Mouse (Mus musculus) cerebellum, postnatal 10 days (tissue): Measurements from ENCODE around the gene Sgms1.

ENCODE experiments used
- DNase-seq, 2 experiments: peaks; one replicate each; pipeline ENCODE4 v3.0.0; 2021; ENCODE audit warnings: mixed read lengths in 2 of 2

Sgms1 gene

GRCm38 (mm10) chr19:32238722-32239458, 150.6 kb downstream of the Sgms1 start:
- no peak for DNase-seq

- DNase-seq = no peak
Measured at GRCm38 (mm10) chr19:32237685-32238084, 151.8 kb downstream of the Sgms1 start.

- DNase-seq = no peak
Measured at GRCm38 (mm10) chr19:32237173-32237583, 152.3 kb downstream of the Sgms1 start.

- DNase-seq = no peak
Measured at GRCm38 (mm10) chr19:32234717-32235434, 154.6 kb downstream of the Sgms1 start.

- no peak for DNase-seq
Measured at GRCm38 (mm10) chr19:32231292-32231691, 158.2 kb downstream of the Sgms1 start.

- no peak for DNase-seq
Measured at GRCm38 (mm10) chr19:32230798-32231197, 158.7 kb downstream of the Sgms1 start.

- DNase-seq = no peak
Measured at GRCm38 (mm10) chr19:32230301-32230700, 159.2 kb downstream of the Sgms1 start.

GRCm38 (mm10) chr19:32229776-32230175, 159.7 kb downstream of the Sgms1 start:
- no peak for DNase-seq

GRCm38 (mm10) chr19:32227175-32227574, 162.3 kb downstream of the Sgms1 start:
- no peak for DNase-seq

- peak in 1 of 2 experiments; percentile 13 for DNase-seq
Measured at GRCm38 (mm10) chr19:32225097-32225490, 164.4 kb downstream of the Sgms1 start.

GRCm38 (mm10) chr19:32224318-32225096, 165.0 kb downstream of the Sgms1 start:
- no peak for DNase-seq

GRCm38 (mm10) chr19:32223751-32224174, 165.8 kb downstream of the Sgms1 start:
- DNase-seq = no peak

- DNase-seq = no peak
Measured at GRCm38 (mm10) chr19:32222083-32222482, 167.4 kb downstream of the Sgms1 start.

GRCm38 (mm10) chr19:32220991-32221390, 168.5 kb downstream of the Sgms1 start:
- peak in 1 of 2 experiments; percentile 16 for DNase-seq

GRCm38 (mm10) chr19:32216710-32217109, 172.8 kb downstream of the Sgms1 start:
- no peak for DNase-seq

- no peak for DNase-seq
Measured at GRCm38 (mm10) chr19:32214905-32215806, 174.4 kb downstream of the Sgms1 start.

GRCm38 (mm10) chr19:32213577-32213976, 175.9 kb downstream of the Sgms1 start:
- DNase-seq = no peak

GRCm38 (mm10) chr19:32211293-32211585, 178.3 kb downstream of the Sgms1 start:
- no peak for DNase-seq

- peak; percentile 38 to 50 for DNase-seq
Measured at GRCm38 (mm10) chr19:32210450-32211292, 178.8 kb downstream of the Sgms1 start.

- DNase-seq = peak; percentile 23 to 29
Measured at GRCm38 (mm10) chr19:32210099-32210449, 179.4 kb downstream of the Sgms1 start.
